Mouse (Mus musculus) heart, embryonic 16.5 days (tissue): Measurements from ENCODE around the gene Fras1. TPM values are rescaled to one million over a fixed set of nuclear protein-coding genes. Genes with fewer than 3 reads are reported as not detected.

ENCODE experiments used
- ATAC-seq: fragments of 200-750 bp; cut with Nextera tagmentation; replicated peaks from 2 replicates; pipeline ENCODE4 v1.8.0; 2017; ENCODE audit warnings: moderate number of reproducible peaks; ENCODE audit not compliant: insufficient read depth, low FRiP score; ENCODE audit errors: extremely low read depth
- H3K27ac ChIP-seq: fragments of 300-500 bp; sonication (generic); 2 replicates; pipeline ENCODE4 v1.5.1; 2014; ENCODE audit warnings: mild to moderate bottlenecking, low read length, control low read depth, moderate library complexity
- H3K27me3 ChIP-seq: fragments of 300-500 bp; sonication (generic); 2 replicates; pipeline ENCODE4 v1.6.1; 2014; ENCODE audit warnings: low read length, mixed read lengths; ENCODE audit not compliant: control insufficient read depth, insufficient read depth
- H3K36me3 ChIP-seq: fragments of 300-500 bp; sonication (generic); 2 replicates; pipeline ENCODE4 v1.6.1; 2014; ENCODE audit not compliant: control insufficient read depth, insufficient read depth
- H3K4me1 ChIP-seq: fragments of 300-500 bp; sonication (generic); 2 replicates; pipeline ENCODE4 v1.6.1; 2014; ENCODE audit warnings: low read length, mixed read lengths; ENCODE audit not compliant: control insufficient read depth, insufficient read depth
- H3K4me2 ChIP-seq: fragments of 300-500 bp; sonication (generic); 2 replicates; pipeline ENCODE4 v1.6.1; 2014; ENCODE audit warnings: low read depth, mild to moderate bottlenecking, control low read depth, low read length
- H3K4me3 ChIP-seq: fragments of 300-500 bp; sonication (generic); 2 replicates; pipeline ENCODE4 v1.5.1; 2014; ENCODE audit warnings: mild to moderate bottlenecking, control low read depth, low read length
- H3K9ac ChIP-seq: fragments of 300-500 bp; sonication (generic); 2 replicates; pipeline ENCODE4 v1.6.1; 2014; ENCODE audit warnings: low read length, control low read depth
- H3K9me3 ChIP-seq: fragments of 300-500 bp; sonication (generic); replicated peaks from 2 replicates; pipeline ENCODE4 v1.6.1; 2016; ENCODE audit warnings: low read length; ENCODE audit not compliant: control insufficient read depth
- WGBS: fragments of 180-500 bp; shearing (Covaris S2); extraction: QIAGEN DNeasy Blood & Tissue Kit; methylation state at CpG from one replicate; pipeline ENCODE4 v1.1.7; 2014; 5-methylcytosine and 5-hydroxymethylcytosine counted together
- polyA plus RNA-seq: library from polyadenylated mRNA; unstranded; fragments of >200 nt; fragmentation: Nextera tagmentation; extraction: Ambion mirVana; gene quantifications from 2 replicates; pipeline ENCODE4 v1.2.1, GENCODE M21; 2015

Gene Fras1
- polyA plus RNA-seq, 1 experiment from 2014 or later = 12.0 TPM

GRCm38 (mm10) chr5:96421550-96421949 is 47.8 kb downstream of the Fras1 start:
- no peaks in the 10 kb centered on the region for H3K4me1 ChIP-seq
- no peak for ATAC-seq
- H3K9ac ChIP-seq = no peak overlapping the region
- no peaks in the 10 kb centered on the region for H3K9me3 ChIP-seq
- no peaks in the 10 kb centered on the region for H3K36me3 ChIP-seq
- no peak overlapping the region for H3K4me2 ChIP-seq
- H3K27me3 ChIP-seq = no peaks in the 10 kb centered on the region
- no peak overlapping the region for H3K27ac ChIP-seq
- WGBS = 63% methylated on average over 3 of the region's 3 CpGs
- H3K4me3 ChIP-seq = no peak overlapping the region

DNA sequence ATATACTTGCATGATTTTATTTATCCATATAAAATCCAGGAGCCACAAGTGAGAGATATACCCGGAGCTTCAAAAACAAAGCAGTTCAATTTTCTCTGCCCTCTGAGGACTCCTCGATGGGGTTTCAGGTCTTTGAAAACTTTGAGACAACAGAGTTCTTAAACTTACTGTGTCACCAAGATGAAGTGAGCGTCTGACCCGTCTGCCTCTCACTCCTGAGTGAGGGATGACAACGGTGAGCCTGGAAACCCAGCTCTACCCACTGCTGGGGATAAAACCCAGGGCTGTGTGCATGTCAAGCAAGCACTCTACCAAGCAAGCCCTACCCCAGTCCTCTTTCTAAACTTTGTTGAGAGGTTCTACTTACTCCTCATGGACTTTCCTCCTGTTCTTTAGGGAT is 49.0 kb downstream of the Fras1 start:
- no peaks in the 10 kb centered on the region for H3K9me3 ChIP-seq
- no peak overlapping the region for H3K9ac ChIP-seq

DNA sequence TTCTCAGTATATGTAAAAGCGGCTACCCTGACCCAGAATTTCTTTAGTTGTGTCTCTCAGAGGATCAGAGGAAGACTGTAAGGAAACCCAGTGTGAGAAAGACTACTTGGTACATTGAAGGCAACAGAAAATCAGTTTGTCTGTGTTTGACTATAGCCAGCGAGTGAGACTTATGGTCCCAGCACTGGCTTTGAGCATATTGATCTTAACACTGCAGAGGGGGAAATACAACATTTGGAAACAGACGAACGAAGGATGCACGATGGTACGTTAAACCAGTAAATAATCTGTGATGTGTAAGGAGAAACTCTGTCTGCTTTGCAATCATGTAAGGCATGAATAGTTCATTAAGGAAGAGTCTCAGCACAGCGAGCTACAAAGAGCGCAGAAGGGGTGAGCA is 51.6 kb downstream of the Fras1 start:
- Histone ChIP-seq H3K4me2 (no peak overlapping the region), H3K4me3 (no peak overlapping the region), H3K9ac (no peak overlapping the region), H3K27me3 (no peaks in the 10 kb centered on the region), H3K9me3 (no peaks in the 10 kb centered on the region), H3K36me3 (no peaks in the 10 kb centered on the region), H3K4me1 (peaks cover 5% of the 10 kb centered on the region), H3K27ac (no peak overlapping the region)
- WGBS = 93% methylated on average over 8 of the region's 8 CpGs
- ATAC-seq = no peak

More for the DNA sequence above, 49.0 kb downstream of the Fras1 start:
- Histone ChIP-seq H3K4me2 (no peak overlapping the region), H3K27ac (no peak overlapping the region), H3K4me3 (no peak overlapping the region), H3K4me1 (no peaks in the 10 kb centered on the region), H3K36me3 (no peaks in the 10 kb centered on the region), H3K27me3 (no peaks in the 10 kb centered on the region)
- 78% methylated on average over 5 of the region's 5 CpGs for WGBS
- ATAC-seq = no peak

DNA sequence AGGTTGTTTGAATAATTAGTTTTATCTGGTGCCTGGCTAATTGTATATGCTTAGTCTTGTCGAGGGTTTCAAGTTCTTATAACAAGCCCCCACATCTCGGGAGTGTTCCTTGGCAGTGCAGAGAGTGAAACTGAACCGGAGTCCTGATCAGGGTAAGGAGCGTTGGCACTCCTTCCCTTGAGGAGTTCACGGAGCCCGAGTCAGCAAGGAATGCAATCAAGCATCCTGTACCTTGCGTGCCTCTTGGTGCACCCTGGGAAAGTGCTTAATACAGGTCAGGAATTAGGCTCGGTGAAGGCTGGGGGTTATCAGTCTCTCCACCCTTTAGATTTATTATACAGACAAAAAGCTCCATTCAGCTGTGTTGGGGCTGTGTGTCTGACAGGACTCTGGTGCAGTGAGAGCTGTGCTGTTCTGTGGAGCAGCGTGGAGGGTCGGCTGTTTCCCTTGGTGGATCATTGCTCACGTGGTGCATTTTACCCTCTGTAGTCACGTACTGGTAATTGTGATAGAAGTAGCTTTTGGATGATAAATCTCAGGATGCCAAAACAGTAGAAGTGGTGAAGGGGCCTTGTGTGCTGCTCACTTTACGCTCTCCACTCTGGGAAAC is 55.9 kb downstream of the Fras1 start:
- Histone ChIP-seq H3K4me2 (no peak overlapping the region), H3K4me3 (no peak overlapping the region), H3K4me1 (peaks cover 5% of the 10 kb centered on the region), H3K27me3 (no peaks in the 10 kb centered on the region), H3K36me3 (no peaks in the 10 kb centered on the region), H3K9ac (no peak overlapping the region), H3K9me3 (no peaks in the 10 kb centered on the region), H3K27ac (no peak overlapping the region; the same call in 1 of the 2 replicates)
- ATAC-seq = no peak
- WGBS = 57% methylated on average over 13 of the region's 13 CpGs

DNA sequence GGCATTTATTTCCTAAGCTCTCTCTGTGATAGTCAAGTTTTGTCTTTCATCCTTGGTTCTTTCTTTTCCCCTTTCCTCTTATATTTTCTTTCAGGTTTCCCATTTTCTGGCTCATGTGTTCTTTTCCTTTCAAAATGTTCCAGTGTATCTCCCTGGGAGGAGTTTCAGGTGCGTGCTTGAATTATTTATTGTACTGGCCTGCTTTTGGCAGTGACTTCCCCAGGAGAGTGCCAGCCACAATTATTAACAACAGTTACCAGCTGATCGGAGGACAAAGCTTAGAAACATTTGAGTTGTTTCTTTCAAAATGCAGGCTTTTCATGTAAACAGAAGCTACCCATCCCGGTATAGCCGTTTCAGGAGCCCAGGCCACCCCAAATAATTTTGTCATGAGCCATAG is 64.1 kb downstream of the Fras1 start:
- H3K27ac ChIP-seq = no peak overlapping the region
- H3K4me2 ChIP-seq = no peak overlapping the region
- H3K27me3 ChIP-seq = no peaks in the 10 kb centered on the region
- H3K4me1 ChIP-seq = peaks cover 7% of the 10 kb centered on the region; the same call in 1 of the 2 replicates
- H3K9ac ChIP-seq = no peak overlapping the region
- no peak for ATAC-seq
- H3K36me3 ChIP-seq = no peaks in the 10 kb centered on the region
- no peaks in the 10 kb centered on the region for H3K9me3 ChIP-seq
- no peak overlapping the region for H3K4me3 ChIP-seq
- 87% methylated on average over 4 of the region's 4 CpGs for WGBS

- no peak for ATAC-seq
- H3K9me3 ChIP-seq = no peaks in the 10 kb centered on the region
- H3K27me3 ChIP-seq = no peaks in the 10 kb centered on the region
- no peak overlapping the region for H3K9ac ChIP-seq
- H3K4me1 ChIP-seq = peaks cover 7% of the 10 kb centered on the region; the same call in 1 of the 2 replicates
- no peak overlapping the region for H3K27ac ChIP-seq
- no peak overlapping the region for H3K4me2 ChIP-seq
- H3K36me3 ChIP-seq = no peaks in the 10 kb centered on the region
- WGBS = 83% methylated on average over 4 of the region's 4 CpGs
- no peak overlapping the region for H3K4me3 ChIP-seq
Measured at GRCm38 (mm10) chr5:96439811-96440210, 66.1 kb downstream of the Fras1 start.

DNA sequence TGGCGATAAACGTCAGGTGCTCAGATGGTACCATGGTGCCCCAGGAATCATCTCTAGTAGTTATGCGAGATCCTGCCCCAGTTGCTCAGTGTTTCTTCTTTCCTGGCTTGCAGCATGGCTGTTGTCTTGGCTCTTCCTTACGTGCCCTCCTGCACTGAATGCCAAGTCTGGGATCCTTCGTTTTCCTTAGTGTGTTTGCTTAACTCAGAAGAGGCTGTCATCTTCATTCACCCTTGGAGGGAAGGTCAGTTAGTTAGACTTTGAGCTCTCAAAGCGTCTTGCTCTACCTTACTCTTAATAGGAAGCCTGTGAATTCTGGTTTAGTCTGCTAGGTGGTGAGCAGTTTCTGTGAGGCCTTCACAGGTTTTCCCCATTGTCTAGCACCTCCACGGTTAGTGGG is 73.7 kb downstream of the Fras1 start:
- Histone ChIP-seq H3K27me3 (no peaks in the 10 kb centered on the region), H3K4me1 (no peaks in the 10 kb centered on the region), H3K9me3 (no peaks in the 10 kb centered on the region), H3K4me3 (no peak overlapping the region), H3K27ac (no peak overlapping the region), H3K4me2 (no peak overlapping the region), H3K9ac (no peak overlapping the region), H3K36me3 (no peaks in the 10 kb centered on the region)
- ATAC-seq = no peak
- 87% methylated on average over 7 of the region's 7 CpGs for WGBS

- WGBS = 86% methylated on average over 1 of the region's 1 CpGs
- Histone ChIP-seq H3K4me2 (no peak overlapping the region), H3K27me3 (no peaks in the 10 kb centered on the region), H3K4me3 (no peak overlapping the region), H3K9ac (no peak overlapping the region), H3K4me1 (peaks cover 25% of the 10 kb centered on the region), H3K27ac (no peak overlapping the region), H3K9me3 (no peaks in the 10 kb centered on the region), H3K36me3 (no peaks in the 10 kb centered on the region)
- ATAC-seq = no peak
Measured at GRCm38 (mm10) chr5:96452027-96452426, 78.3 kb downstream of the Fras1 start.

DNA sequence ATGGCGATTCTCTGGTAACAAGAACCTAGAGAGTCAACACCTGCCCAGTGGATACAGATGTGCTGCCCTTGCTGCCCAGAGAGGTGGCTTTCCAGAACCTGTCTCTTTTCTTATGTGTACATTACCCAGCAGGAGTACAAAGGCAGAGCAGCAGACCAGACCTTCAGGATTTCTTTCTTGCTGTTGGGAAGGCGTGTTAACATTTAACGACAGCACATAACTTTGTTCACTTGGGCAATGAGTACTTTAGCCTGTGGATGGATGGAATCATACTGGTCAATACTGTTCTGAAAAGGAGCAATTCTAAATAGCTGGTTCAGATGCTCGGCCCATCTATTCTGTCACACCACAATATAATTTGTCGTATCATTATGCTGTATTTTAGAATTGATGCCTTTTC is 79.6 kb downstream of the Fras1 start:
- Histone ChIP-seq H3K4me2 (no peak overlapping the region), H3K9ac (no peak overlapping the region), H3K36me3 (no peaks in the 10 kb centered on the region), H3K27ac (no peak overlapping the region), H3K4me3 (no peak overlapping the region), H3K4me1 (peaks cover 30% of the 10 kb centered on the region), H3K27me3 (no peaks in the 10 kb centered on the region), H3K9me3 (no peaks in the 10 kb centered on the region)
- 89% methylated on average over 5 of the region's 5 CpGs for WGBS
- no peak for ATAC-seq
